Mouse (Mus musculus) mouse embryonic stem cell (cell line): Measurements from ENCODE around the gene Plxna3.
"Not testable (repeated sequence)": the region's sequence is repeated elsewhere in the genome, so short reads cannot be mapped to it uniquely, and the experiment has no call there.

Experiments
- in situ Hi-C, 2 experiments: fragments of 300-500 bp; cut with MboI; formaldehyde crosslinking; loops; 1 replicate in 1 of 2; 3 replicates in 1 of 2; pipeline ENCODE4 v1.14.3; 2019 to 2020; ENCODE audit warnings: low sequenced_read_pairs in 2 of 2, low pct_unique_long_range_greater_than_20kb in 1 of 2, mixed read lengths in 1 of 2; ENCODE audit not compliant: unreplicated experiment in 1 of 2

The Plxna3 gene

GRCm38 (mm10) chrX:74357069-74357468 lies 28.2 kb downstream of the Plxna3 start:
- in situ Hi-C loops, result not testable (repeated sequence)

GRCm38 (mm10) chrX:74359171-74359570 lies 30.3 kb downstream of the Plxna3 start:
- in situ Hi-C loops, result no loop called here

GRCm38 (mm10) chrX:74367512-74367911 lies 38.6 kb downstream of the Plxna3 start:
- in situ Hi-C loops, result no loop called here

GRCm38 (mm10) chrX:74368209-74368909 lies 39.5 kb downstream of the Plxna3 start:
- in situ Hi-C loops, result no loop called here

GRCm38 (mm10) chrX:74372888-74373549 lies 44.2 kb downstream of the Plxna3 start, which contains the start of the genes Ubl4a and Slc10a3:
Gene Ubl4a, minus strand, starts transcription at chrX:74373218.
Gene Slc10a3, minus strand, starts transcription at chrX:74373349.
- in situ Hi-C loops, result no loop called here

GRCm38 (mm10) chrX:74384451-74384850 lies 55.6 kb downstream of the Plxna3 start:
- in situ Hi-C loops, result no loop called here

- in situ Hi-C loops, result no loop called here
Observed at GRCm38 (mm10) chrX:74388153-74388552, 59.3 kb downstream of the Plxna3 start.

- in situ Hi-C loops, result no loop called here
Observed at GRCm38 (mm10) chrX:74392535-74393443, 63.9 kb downstream of the Plxna3 start, which contains the start of the genes Fam3a and Ikbkg. Gene Fam3a, minus strand, starts transcription at chrX:74393272. Gene Ikbkg, plus strand, starts transcription at chrX:74393290.
